Mouse (Mus musculus): ENCODE results near the gene Alg6. TPM values are rescaled to one million over a fixed set of nuclear protein-coding genes. Genes with fewer than 3 reads are reported as not detected.

Gene Alg6
- polyA plus RNA-seq (2015; fragmentation: Nextera tagmentation; extraction: Ambion mirVana): 9.2 and 10.1 TPM in 2 replicates

DNA sequence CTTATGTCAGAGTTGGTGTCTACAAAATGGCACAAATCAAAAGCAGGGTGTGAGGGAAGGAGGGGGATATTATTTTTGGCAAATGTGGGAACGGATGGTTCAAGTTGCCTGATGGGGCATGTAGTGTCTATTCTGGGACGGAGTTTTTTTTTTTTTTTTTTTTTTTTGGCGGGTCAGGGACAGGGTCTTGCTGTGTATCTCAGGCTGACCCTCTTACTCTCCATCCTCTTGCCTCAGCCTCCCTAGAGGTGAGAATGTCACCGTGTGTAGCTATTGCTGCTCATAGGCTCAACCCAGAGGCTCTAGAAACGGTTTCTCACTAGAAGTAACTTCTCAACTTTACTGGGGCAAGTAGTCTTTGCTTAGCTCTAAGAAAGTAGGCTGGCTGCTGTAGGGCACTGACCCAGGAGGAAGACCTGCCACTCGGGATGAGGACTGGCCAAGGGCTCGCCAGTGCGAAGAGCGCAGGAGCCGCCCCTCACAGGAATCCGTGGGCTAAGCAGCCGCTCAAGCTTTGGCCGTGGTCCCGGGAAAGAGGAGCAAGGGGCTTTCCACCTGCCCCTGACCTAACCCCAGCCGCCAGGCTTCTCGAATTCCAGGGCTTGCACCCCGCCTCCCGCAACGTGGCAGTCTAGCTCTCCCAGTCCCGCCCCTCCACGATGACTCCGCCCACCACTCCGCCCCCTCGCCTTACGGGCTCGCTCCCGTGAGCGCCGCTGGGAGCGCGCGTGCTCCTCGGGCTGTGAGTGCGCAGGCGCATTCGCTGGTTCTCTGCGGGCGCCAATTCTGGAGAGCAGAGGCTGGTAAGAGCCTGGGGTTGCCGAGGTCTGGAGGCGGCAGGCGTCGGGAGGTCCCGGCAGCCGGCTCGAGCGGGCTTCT is at the start of gene Alg6:
Gene Alg6 (plus strand): TSS at position 761 of the 879 bp plus-strand sequence.
- Histone ChIP-seq H3K27me3 (ENCODE audit: control insufficient read depth, insufficient read depth, low read length) (no peaks in the 10 kb centered on the region), H3K9ac (ENCODE audit: low read length) (peak within 1 kb of the TSS; percentile 93), H3K4me1 (ENCODE audit: control insufficient read depth, insufficient read depth, low read length) (0 out of 2 replicates have a peak, but pooled peaks cover 4% of the 10 kb centered on the region), H3K4me2 (ENCODE audit: low read depth, low read length) (peak within 1 kb of the TSS; percentile 87), H3K36me3 (ENCODE audit: control insufficient read depth, insufficient read depth) (peaks cover 4% of the 10 kb centered on the region; the same call in 1 of the 2 replicates), H3K27ac (ENCODE audit: low read length) (peak within 1 kb of the TSS; percentile 74), H3K9me3 (replicated peaks; ENCODE audit: control insufficient read depth, low read length) (no peaks in the 10 kb centered on the region), H3K4me3 (ENCODE audit: low read length) (peak within 1 kb of the TSS; percentile 87)
- 3% methylated on average over 46 of the region's 46 CpGs for WGBS
- peak; percentile 96 for ATAC-seq (replicated peaks; ENCODE audit: extremely low read depth, insufficient read depth, low FRiP score)

DNA sequence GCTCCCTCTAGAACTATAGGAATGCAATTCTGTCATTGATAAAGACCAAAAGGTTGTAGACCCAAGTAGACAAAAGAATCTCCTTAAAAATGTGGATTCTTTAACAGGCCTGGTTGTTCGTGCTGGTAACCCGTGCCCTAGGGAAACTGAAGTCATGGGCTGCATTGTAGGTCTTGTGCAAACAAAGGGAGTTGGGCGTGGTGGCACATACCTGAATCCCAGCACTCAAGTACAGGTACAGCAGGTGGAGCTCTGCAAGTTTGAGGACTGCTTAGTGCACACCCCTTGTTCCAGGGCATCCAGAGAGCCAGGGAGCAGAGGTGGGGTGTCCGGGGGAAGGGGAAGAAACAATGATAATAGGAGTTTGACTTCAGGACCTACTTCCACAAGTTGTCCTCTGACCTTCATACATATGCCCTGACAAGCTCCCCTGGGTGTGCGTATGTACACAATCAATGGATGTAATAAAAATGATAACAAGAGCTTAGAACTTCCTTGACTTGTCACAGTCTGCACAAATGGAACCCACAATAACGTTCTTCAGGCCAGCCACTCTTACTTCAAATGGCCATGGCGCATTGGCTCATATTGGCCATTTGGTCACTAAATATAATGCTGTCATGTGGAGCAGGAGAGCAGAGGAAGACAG is 45.1 kb upstream of the Alg6 start:
- ATAC-seq (replicated peaks; ENCODE audit: extremely low read depth, insufficient read depth, low FRiP score): no peak
- H3K36me3 ChIP-seq (ENCODE audit: control insufficient read depth, insufficient read depth): no peaks in the 10 kb centered on the region
- H3K4me1 ChIP-seq (ENCODE audit: control insufficient read depth, insufficient read depth, low read length): no peaks in the 10 kb centered on the region
- H3K27me3 ChIP-seq (ENCODE audit: control insufficient read depth, insufficient read depth, low read length): peaks cover 2% of the 10 kb centered on the region; the same call in 1 of the 2 replicates
- H3K4me2 ChIP-seq (ENCODE audit: low read depth, low read length): no peak overlapping the region
- WGBS: 81% methylated on average over 7 of the region's 7 CpGs
- no peak overlapping the region for H3K27ac ChIP-seq (ENCODE audit: low read length)
- no peak overlapping the region for H3K4me3 ChIP-seq (ENCODE audit: low read length)
- H3K9me3 ChIP-seq (replicated peaks; ENCODE audit: control insufficient read depth, low read length): no peaks in the 10 kb centered on the region
- H3K9ac ChIP-seq (ENCODE audit: low read length): no peak overlapping the region

DNA sequence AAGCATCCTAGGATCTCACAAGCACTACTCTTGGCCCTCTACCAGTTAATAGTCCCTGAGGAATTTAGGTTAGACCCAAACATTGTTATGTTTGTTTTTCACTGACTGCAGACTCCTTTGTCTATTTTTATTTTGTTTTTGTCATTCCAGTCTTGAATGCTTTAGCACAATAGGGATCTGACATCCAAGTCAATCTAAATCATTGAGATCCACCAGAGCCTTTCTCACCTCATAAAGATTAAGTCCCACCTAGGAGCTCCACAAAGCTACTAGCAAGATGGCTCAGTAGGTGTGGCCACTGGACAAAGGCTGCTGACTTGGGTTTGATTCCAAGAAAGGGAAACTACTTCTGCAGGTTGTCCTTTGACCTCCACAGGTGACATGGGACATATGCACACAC is 40.3 kb upstream of the Alg6 start:
- no peaks in the 10 kb centered on the region for H3K27me3 ChIP-seq (ENCODE audit: control insufficient read depth, insufficient read depth, low read length)
- no peak overlapping the region for H3K4me3 ChIP-seq (ENCODE audit: low read length)
- H3K9me3 ChIP-seq (replicated peaks; ENCODE audit: control insufficient read depth, low read length): no peaks in the 10 kb centered on the region
- no peak overlapping the region for H3K27ac ChIP-seq (ENCODE audit: low read length)
- no peaks in the 10 kb centered on the region for H3K36me3 ChIP-seq (ENCODE audit: control insufficient read depth, insufficient read depth)
- no peaks in the 10 kb centered on the region for H3K4me1 ChIP-seq (ENCODE audit: control insufficient read depth, insufficient read depth, low read length)
- ATAC-seq (replicated peaks; ENCODE audit: extremely low read depth, insufficient read depth, low FRiP score): no peak
- H3K4me2 ChIP-seq (ENCODE audit: low read depth, low read length): no peak overlapping the region
- no peak overlapping the region for H3K9ac ChIP-seq (ENCODE audit: low read length)

DNA sequence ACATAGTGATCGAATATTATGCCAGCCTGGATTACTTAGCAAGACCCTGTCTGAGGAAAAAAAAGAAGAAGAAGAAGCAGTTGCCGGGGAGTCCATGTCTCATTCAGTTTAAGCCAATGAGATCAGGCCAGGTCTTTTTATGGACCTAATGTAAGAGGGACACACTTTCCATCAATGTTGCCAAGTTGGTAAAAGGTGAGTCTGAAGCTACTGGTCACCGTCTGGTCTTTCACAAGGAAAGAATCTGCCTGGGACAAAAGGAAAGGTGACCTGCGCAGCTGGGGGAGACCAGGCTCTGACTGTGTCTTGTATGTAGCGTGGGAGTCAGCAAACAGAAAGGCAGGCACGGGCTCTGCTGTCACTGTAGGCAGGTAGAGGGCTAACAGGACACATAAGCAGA is 31.5 kb upstream of the Alg6 start:
- Histone ChIP-seq H3K9ac (ENCODE audit: low read length) (no peak overlapping the region), H3K4me1 (ENCODE audit: control insufficient read depth, insufficient read depth, low read length) (no peaks in the 10 kb centered on the region), H3K9me3 (replicated peaks; ENCODE audit: control insufficient read depth, low read length) (no peaks in the 10 kb centered on the region), H3K36me3 (ENCODE audit: control insufficient read depth, insufficient read depth) (no peaks in the 10 kb centered on the region), H3K27ac (ENCODE audit: low read length) (no peak overlapping the region), H3K27me3 (ENCODE audit: control insufficient read depth, insufficient read depth, low read length) (no peaks in the 10 kb centered on the region), H3K4me3 (ENCODE audit: low read length) (no peak overlapping the region), H3K4me2 (ENCODE audit: low read depth, low read length) (no peak overlapping the region)
- WGBS: 78% methylated on average over 6 of the region's 6 CpGs
- ATAC-seq (replicated peaks; ENCODE audit: extremely low read depth, insufficient read depth, low FRiP score): no peak

DNA sequence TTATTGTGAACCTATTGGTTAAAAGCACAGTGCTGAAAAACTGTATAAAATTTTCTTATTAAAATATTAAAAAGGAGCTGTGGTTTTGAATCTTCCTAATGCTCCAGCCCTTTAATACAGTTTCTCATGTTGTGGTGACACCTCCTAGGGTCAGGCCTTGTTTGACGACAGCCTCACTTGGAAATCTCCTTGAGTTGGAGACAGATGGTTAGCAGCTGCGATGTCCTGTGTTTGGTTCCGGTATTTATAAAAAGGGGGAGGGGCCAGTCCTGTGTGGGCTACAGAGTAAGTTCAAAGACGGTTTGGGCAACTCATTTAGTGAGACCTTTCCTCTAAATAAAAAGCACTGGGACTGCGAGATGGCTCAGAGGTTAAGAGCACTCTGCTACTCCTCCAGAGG is 29.2 kb upstream of the Alg6 start:
- Histone ChIP-seq H3K4me1 (ENCODE audit: control insufficient read depth, insufficient read depth, low read length) (no peaks in the 10 kb centered on the region), H3K27ac (ENCODE audit: low read length) (no peak overlapping the region), H3K4me2 (ENCODE audit: low read depth, low read length) (no peak overlapping the region), H3K9ac (ENCODE audit: low read length) (no peak overlapping the region), H3K27me3 (ENCODE audit: control insufficient read depth, insufficient read depth, low read length) (no peaks in the 10 kb centered on the region), H3K4me3 (ENCODE audit: low read length) (no peak overlapping the region), H3K9me3 (replicated peaks; ENCODE audit: control insufficient read depth, low read length) (no peaks in the 10 kb centered on the region), H3K36me3 (ENCODE audit: control insufficient read depth, insufficient read depth) (no peaks in the 10 kb centered on the region)
- ATAC-seq (replicated peaks; ENCODE audit: extremely low read depth, insufficient read depth, low FRiP score): no peak
- whole genome bisulfite sequencing: 41% methylated on average over 5 of the region's 5 CpGs

DNA sequence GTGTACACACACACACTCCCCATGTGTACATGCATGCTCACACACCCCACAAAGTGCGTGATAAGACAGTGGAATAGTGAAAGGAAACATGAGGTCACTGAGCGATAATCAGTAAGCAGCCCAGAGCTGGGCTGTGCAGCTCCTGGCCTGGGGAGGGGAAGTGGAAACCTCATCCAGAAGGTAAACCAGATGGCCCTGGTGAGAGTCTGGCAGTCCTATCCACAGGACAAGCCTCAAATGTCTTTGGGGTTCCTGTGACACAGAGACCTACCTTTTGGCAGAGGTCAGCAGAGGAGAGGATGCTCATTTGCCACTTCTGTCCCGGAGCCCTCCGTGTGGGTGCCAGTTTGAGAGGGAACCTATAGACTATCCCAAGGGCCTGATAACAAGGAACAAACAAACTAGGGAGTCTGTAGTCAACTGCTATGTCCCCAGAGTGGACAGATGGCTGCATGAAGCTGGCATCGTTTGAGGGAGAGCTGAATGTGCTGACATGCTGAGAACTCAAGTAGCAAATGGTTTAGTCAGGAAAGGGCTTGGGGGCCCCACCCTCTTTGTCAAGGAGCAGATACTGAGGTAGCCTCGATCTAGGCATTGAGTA is 2.8 kb upstream of the Alg6 start:
- Histone ChIP-seq H3K27ac (ENCODE audit: low read length) (no peak overlapping the region), H3K4me3 (ENCODE audit: low read length) (no peak overlapping the region), H3K4me1 (ENCODE audit: control insufficient read depth, insufficient read depth, low read length) (0 out of 2 replicates have a peak, but pooled peaks cover 4% of the 10 kb centered on the region), H3K9me3 (replicated peaks; ENCODE audit: control insufficient read depth, low read length) (no peaks in the 10 kb centered on the region), H3K9ac (ENCODE audit: low read length) (no peak overlapping the region), H3K36me3 (ENCODE audit: control insufficient read depth, insufficient read depth) (no peaks in the 10 kb centered on the region), H3K4me2 (ENCODE audit: low read depth, low read length) (no peak overlapping the region), H3K27me3 (ENCODE audit: control insufficient read depth, insufficient read depth, low read length) (no peaks in the 10 kb centered on the region)
- no peak for ATAC-seq (replicated peaks; ENCODE audit: extremely low read depth, insufficient read depth, low FRiP score)
- WGBS: 71% methylated on average over 6 of the region's 6 CpGs

DNA sequence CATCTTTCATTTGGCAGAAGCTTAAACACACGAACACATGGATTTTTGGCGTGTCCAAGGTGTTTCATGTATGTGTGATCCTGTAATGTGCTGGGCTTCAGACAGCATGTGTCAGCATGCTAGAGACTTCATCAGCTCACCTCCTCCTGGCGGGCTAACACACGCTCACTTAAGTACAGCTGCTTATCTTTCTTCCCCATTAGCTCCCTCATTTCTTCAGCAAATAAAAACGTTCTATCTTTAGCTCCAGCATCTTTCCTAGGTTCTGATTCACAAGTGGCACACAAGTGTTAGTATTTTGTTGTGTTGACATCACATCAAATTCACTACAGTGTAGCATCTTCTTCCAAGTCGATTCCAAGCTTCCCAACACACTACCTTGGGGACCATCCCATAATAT is 1.5 kb upstream of the Alg6 start:
- Histone ChIP-seq H3K27ac (ENCODE audit: low read length) (no peak overlapping the region), H3K9me3 (replicated peaks; ENCODE audit: control insufficient read depth, low read length) (no peaks in the 10 kb centered on the region), H3K4me1 (ENCODE audit: control insufficient read depth, insufficient read depth, low read length) (0 out of 2 replicates have a peak, but pooled peaks cover 4% of the 10 kb centered on the region), H3K9ac (ENCODE audit: low read length) (no peak overlapping the region), H3K4me3 (ENCODE audit: low read length) (no peak overlapping the region), H3K4me2 (ENCODE audit: low read depth, low read length) (no peak overlapping the region), H3K27me3 (ENCODE audit: control insufficient read depth, insufficient read depth, low read length) (no peaks in the 10 kb centered on the region), H3K36me3 (ENCODE audit: control insufficient read depth, insufficient read depth) (no peaks in the 10 kb centered on the region)
- no peak for ATAC-seq (replicated peaks; ENCODE audit: extremely low read depth, insufficient read depth, low FRiP score)
- WGBS: 72% methylated on average over 6 of the region's 6 CpGs

DNA sequence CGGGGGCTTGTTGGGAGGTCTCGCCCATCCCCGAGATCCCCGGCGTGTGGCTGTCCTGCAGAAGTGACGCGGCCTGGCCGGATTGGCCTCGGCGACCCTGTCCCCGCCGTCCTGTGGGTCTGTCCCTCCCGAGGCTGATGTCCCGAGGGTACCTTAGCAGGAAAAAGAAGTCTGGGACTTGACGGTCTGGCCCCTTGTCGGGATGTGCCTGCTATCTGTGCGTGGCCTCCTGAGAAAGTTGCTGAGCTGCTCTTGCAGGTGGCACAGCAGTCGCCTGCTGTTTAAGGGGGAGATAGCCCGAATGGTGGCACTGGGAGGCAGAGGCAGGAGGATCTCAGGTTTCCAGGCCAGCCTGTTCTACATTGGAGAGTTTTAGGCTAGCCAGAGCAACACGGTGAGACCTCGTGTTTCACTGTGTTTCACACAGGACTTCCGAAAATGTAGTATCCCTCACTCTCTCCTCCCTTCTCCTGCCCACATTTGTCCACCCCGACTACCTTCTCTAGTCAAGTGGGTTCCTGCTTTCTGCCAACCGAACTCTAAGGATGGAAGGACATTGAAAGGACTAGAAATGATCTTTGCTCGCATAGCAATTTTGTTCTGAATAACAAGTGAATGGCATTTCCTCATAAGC is 436 bp downstream of the Alg6 start:
- peak; percentile 34 for ATAC-seq (replicated peaks; ENCODE audit: extremely low read depth, insufficient read depth, low FRiP score)
- peak overlapping the region; percentile 87 for H3K4me3 ChIP-seq (ENCODE audit: low read length)
- peak overlapping the region; percentile 87 for H3K4me2 ChIP-seq (ENCODE audit: low read depth, low read length)
- no peaks in the 10 kb centered on the region for H3K9me3 ChIP-seq (replicated peaks; ENCODE audit: control insufficient read depth, low read length)
- H3K4me1 ChIP-seq (ENCODE audit: control insufficient read depth, insufficient read depth, low read length): 0 out of 2 replicates have a peak, but pooled peaks cover 4% of the 10 kb centered on the region
- peak overlapping the region; percentile 93 for H3K9ac ChIP-seq (ENCODE audit: low read length)
- 25% methylated on average over 25 of the region's 25 CpGs for WGBS
- H3K27ac ChIP-seq (ENCODE audit: low read length): peak overlapping the region; percentile 74
- no peaks in the 10 kb centered on the region for H3K27me3 ChIP-seq (ENCODE audit: control insufficient read depth, insufficient read depth, low read length)
- H3K36me3 ChIP-seq (ENCODE audit: control insufficient read depth, insufficient read depth): peaks cover 4% of the 10 kb centered on the region; the same call in 1 of the 2 replicates
